Mouse (Mus musculus) forebrain, embryonic 14.5 days (tissue): ENCODE measurements around the gene Il4i1. TPM values are rescaled to one million over a fixed set of nuclear protein-coding genes. Genes with fewer than 3 reads are reported as not detected.

ENCODE experiments used
- ATAC-seq: fragments of 200-750 bp; cut with Nextera tagmentation; 2 replicates; pipeline ENCODE4 v1.8.0; 2017; ENCODE audit warnings: mild to moderate bottlenecking, moderate library complexity
- DNase-seq: peaks from one replicate; pipeline ENCODE4 v3.0.0-alpha.2; 2015; ENCODE audit warnings: low spot score
- H3K27ac ChIP-seq: fragments of 300-500 bp; sonication (generic); 2 replicates; pipeline ENCODE4 v1.5.1; 2014; ENCODE audit warnings: low read depth, mild to moderate bottlenecking, control low read depth, low read length, moderate library complexity
- H3K27me3 ChIP-seq: fragments of 300-500 bp; sonication (generic); replicated peaks from 2 replicates; pipeline ENCODE4 v1.6.1; 2014; ENCODE audit warnings: low read length, control low read depth, mixed read lengths; ENCODE audit not compliant: control insufficient read depth, insufficient read depth
- H3K36me3 ChIP-seq: fragments of 300-500 bp; sonication (generic); 2 replicates; pipeline ENCODE4 v1.6.1; 2014; ENCODE audit warnings: low read length, control low read depth; ENCODE audit not compliant: control insufficient read depth, insufficient read depth
- H3K4me1 ChIP-seq: fragments of 300-500 bp; sonication (generic); 2 replicates; pipeline ENCODE4 v1.6.1; 2014; ENCODE audit warnings: antibody characterized with exemption, low read length, control low read depth; ENCODE audit not compliant: control insufficient read depth, insufficient read depth
- H3K4me2 ChIP-seq: fragments of 300-500 bp; sonication (generic); 2 replicates; pipeline ENCODE4 v1.6.1; 2014; ENCODE audit warnings: mild to moderate bottlenecking, control low read depth, low read length
- H3K4me3 ChIP-seq: fragments of 300-500 bp; sonication (generic); 2 replicates; pipeline ENCODE4 v1.5.1; 2014; ENCODE audit warnings: low read depth, low read length, control low read depth
- H3K9ac ChIP-seq: fragments of 300-500 bp; sonication (generic); 2 replicates; pipeline ENCODE4 v1.6.1; 2014; ENCODE audit warnings: mild to moderate bottlenecking, low read length, control low read depth, moderate library complexity
- H3K9me3 ChIP-seq: fragments of 300-500 bp; sonication (generic); replicated peaks from 2 replicates; pipeline ENCODE4 v1.6.1; 2016; ENCODE audit warnings: low read length, control low read depth, mixed read lengths; ENCODE audit not compliant: control insufficient read depth
- WGBS: fragments of 180-500 bp; shearing (Covaris S2); extraction: QIAGEN DNeasy Blood & Tissue Kit; methylation state at CpG from one replicate; pipeline ENCODE4 v1.1.7; 2014; 5-methylcytosine and 5-hydroxymethylcytosine counted together
- microRNA counts: library from miRNA; unstranded; fragments of <30 nt; microRNA quantifications from one replicate; lab custom pipeline; 2016
- microRNA-seq: library from miRNA; unstranded; fragments of <30 nt; microRNA quantifications from one replicate; pipeline ENCODE4, GENCODE M21; 2016
- polyA plus RNA-seq: library from polyadenylated mRNA; unstranded; fragments of >200 nt; fragmentation: Nextera tagmentation; extraction: Ambion mirVana; gene quantifications from 2 replicates; pipeline ENCODE4 v1.2.1, GENCODE M21; 2014

Gene Il4i1
- polyA plus RNA-seq, 1 experiment from 2014 or later: 1.0 TPM

DNA sequence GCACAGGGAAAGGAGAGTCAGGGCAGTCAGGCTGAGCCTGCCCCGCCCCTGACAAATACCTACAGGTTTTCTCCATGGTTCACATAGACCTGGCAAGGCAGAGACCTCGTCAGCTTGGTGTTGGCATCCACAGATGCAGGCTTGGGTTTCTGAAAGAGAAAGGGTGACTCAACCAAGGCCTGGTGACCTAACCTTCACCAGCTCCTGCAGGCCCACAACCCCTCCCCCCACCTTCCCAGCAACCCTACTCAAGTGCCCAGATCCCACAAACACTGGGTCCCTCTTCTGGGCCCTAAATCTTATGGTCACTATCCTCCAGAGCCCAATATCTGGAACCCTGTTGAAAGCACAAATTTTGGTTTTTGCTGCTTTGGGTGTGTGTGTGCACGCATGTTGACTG is 66.8 kb downstream of the Il4i1 start:
- Histone ChIP-seq H3K36me3 (peaks cover 94% of the 10 kb centered on the region), H3K4me3 (no peak overlapping the region)
- 100% methylated on average over 3 of the region's 3 CpGs for WGBS

DNA sequence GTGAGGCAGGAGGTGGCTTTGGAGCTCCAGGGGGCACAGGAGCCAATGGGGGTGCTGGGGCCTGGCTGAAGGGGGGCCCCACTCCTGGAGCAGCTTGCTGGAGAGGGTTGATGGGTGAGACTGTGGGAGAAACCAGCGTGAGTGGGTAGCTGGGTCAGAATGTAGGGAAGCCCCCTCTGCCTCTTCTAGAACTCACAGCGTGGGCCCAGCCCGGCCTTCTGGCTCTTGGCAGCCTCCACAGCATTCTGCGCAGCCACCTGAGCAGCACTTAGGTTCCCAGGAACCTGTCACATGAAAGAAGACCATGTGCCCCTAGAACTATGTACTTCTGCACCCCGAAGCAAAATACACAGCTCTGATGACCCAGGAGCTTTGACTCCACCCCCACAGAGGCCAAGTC is 68.5 kb downstream of the Il4i1 start:
- no peak overlapping the region for H3K27ac ChIP-seq
- H3K9me3 ChIP-seq: no peaks in the 10 kb centered on the region
- no peaks in the 10 kb centered on the region for H3K27me3 ChIP-seq
- H3K9ac ChIP-seq: no peak overlapping the region
- DNase-seq (no peak), ATAC-seq (no peak)
- H3K4me1 ChIP-seq: no peaks in the 10 kb centered on the region
- 92% methylated on average over 5 of the region's 5 CpGs for WGBS
- H3K36me3 ChIP-seq: peaks cover 94% of the 10 kb centered on the region
- no peak overlapping the region for H3K4me3 ChIP-seq
- no peak overlapping the region for H3K4me2 ChIP-seq

More for the DNA sequence above, 66.8 kb downstream of the Il4i1 start:
- Histone ChIP-seq H3K9ac (no peak overlapping the region), H3K4me1 (no peaks in the 10 kb centered on the region), H3K27me3 (no peaks in the 10 kb centered on the region), H3K4me2 (no peak overlapping the region), H3K27ac (no peak overlapping the region), H3K9me3 (no peaks in the 10 kb centered on the region)
- ATAC-seq: no peak
- DNase-seq: no peak

DNA sequence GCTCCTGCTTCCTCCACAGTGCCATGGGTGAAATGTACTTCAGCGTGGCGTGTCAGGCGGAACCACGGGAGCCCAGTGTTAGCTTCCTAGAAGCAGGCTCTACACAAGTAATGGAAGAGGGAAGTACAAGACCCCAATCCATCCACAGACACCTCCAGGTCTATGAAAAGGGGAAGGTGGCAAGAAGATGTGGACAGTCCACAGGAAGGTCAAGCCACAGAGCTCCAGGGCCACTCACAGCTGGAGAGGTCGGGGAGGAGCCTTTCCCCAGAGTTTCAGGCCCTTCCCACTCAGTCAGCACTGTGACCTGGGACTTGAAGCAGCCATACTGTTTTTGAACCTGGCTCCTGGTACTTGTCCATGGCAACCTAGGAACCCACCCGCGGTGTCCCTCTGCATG is 70.8 kb downstream of the Il4i1 start:
- Histone ChIP-seq H3K9me3 (no peaks in the 10 kb centered on the region), H3K27ac (no peak overlapping the region), H3K27me3 (no peaks in the 10 kb centered on the region), H3K4me2 (no peak overlapping the region), H3K9ac (no peak overlapping the region), H3K4me3 (no peak overlapping the region), H3K36me3 (peaks cover 73% of the 10 kb centered on the region), H3K4me1 (peaks cover 13% of the 10 kb centered on the region; the same call in 1 of the 2 replicates)
- 94% methylated on average over 7 of the region's 7 CpGs for WGBS
- ATAC-seq: no peak
- DNase-seq: no peak

DNA sequence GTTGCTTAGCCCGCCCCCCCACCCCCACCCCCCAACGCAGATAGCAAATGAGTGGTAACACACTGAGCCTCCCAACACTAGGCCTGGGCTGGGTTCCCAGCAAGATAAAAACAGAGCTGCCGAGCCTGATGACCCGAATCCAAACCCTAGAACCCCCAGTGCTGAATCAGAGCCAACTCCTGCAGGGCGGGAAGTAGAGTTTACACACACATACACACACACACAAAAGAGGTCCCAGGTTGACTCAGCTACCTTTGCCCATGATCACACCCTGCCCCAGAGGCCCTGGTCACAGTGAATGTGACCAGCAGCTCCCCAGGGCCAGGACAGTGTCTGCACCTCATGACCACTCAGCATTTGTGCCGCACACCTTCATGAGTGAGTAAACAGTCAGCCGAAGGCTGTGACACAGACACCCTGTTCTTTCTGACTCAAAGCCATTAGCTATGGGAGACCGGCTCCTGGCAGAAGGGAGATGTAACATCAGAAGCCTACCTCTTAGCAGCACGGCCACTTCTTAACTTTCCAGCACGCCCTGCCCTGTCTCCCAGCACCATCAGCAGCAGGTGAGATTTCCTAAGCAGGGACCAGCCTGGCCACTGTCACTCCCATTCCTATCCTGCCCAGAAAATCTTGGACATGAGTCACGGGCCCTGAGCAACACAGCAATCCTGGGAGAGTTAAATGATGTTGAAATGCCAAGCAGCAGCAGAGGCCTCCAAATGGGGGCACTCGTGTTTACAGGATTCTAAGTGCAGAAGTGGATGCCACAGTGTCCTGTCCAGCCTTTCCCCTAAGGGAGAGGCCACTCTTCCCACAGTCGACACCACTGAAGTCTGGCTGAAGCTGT is 72.3 kb downstream of the Il4i1 start:
- Histone ChIP-seq H3K27ac (no peak overlapping the region), H3K4me2 (no peak overlapping the region), H3K36me3 (peaks cover 58% of the 10 kb centered on the region), H3K4me1 (peaks cover 19% of the 10 kb centered on the region), H3K27me3 (no peaks in the 10 kb centered on the region), H3K4me3 (no peak overlapping the region), H3K9ac (no peak overlapping the region; the same call in 1 of the 2 replicates), H3K9me3 (no peaks in the 10 kb centered on the region)
- DNase-seq (no peak), ATAC-seq (no peak)
- 84% methylated on average over 13 of the region's 13 CpGs for WGBS

DNA sequence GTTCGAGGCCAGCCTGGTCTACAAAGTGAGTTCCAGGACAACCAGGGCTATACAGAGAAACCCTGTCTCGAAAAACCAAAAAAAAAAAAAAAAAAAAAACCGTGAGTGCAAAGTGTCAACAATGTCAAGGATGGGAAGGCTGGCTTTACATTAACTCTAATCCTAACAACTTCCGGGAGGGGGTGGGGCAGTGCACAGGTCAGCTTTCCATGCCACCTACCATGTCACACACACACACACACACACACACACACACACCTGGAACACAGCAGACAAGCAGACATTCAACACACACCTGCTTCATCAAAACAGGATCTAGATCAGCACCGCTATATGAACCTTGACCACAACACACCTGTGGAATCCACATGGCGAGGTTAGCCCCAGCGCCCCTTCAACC is 74.0 kb downstream of the Il4i1 start:
- Histone ChIP-seq H3K27ac (no peak overlapping the region), H3K9ac (peak overlapping the region; percentile 91; the same call in 1 of the 2 replicates), H3K4me3 (peak overlapping the region; percentile 87; the same call in 1 of the 2 replicates)

More for the DNA sequence above, 74.0 kb downstream of the Il4i1 start:
- Histone ChIP-seq H3K36me3 (peaks cover 44% of the 10 kb centered on the region), H3K4me1 (peaks cover 30% of the 10 kb centered on the region), H3K27me3 (no peaks in the 10 kb centered on the region), H3K4me2 (peak overlapping the region; percentile 94), H3K9me3 (no peaks in the 10 kb centered on the region)
- WGBS: 91% methylated on average over 6 of the region's 7 CpGs
- DNase-seq (no peak), ATAC-seq (no peak)

MicroRNAs within 50 kb of the gene (microRNA counts, 519-probe panel; counts per million panel counts)
- not detected for microRNA mmu-miR-707 (lab: Ali Mortazavi, UCI)

Small RNA genes lying within 50 kb of the gene (microRNA-seq; reads per million reads assigned to microRNA genes)
- gene Mir707: not detected

Other genes starting within 250 kb of the Il4i1 start
- gene Napsa, start 244.0 kb upstream of the Il4i1 start, polyA plus RNA-seq: 0.74 and 0.79 TPM in 2 replicates
- 2.1 and 2.2 TPM in 2 replicates for gene Kcnc3, start 225.7 kb upstream of the Il4i1 start, polyA plus RNA-seq
- gene Myh14, start 145.5 kb upstream of the Il4i1 start, polyA plus RNA-seq: 0.74 and 1.1 TPM in 2 replicates
- gene Izumo2, start 107.6 kb upstream of the Il4i1 start, polyA plus RNA-seq: not detected in 2 replicates
- gene Vrk3, start 68.0 kb upstream of the Il4i1 start, polyA plus RNA-seq: 32.0 and 33.5 TPM in 2 replicates
- 1.2 and 1.3 TPM in 2 replicates for gene Zfp473, start 65.3 kb upstream of the Il4i1 start, polyA plus RNA-seq
- gene Nup62, start 299 bp upstream of the Il4i1 start, polyA plus RNA-seq: 40.4 and 43.6 TPM in 2 replicates
- gene Atf5, start 271 bp downstream of the Il4i1 start, polyA plus RNA-seq: 4.2 and 4.7 TPM in 2 replicates
- gene Akt1s1, start 32.6 kb downstream of the Il4i1 start, polyA plus RNA-seq: 70.4 and 75.4 TPM in 2 replicates
- gene Tbc1d17, start 32.7 kb downstream of the Il4i1 start, polyA plus RNA-seq: 79.6 and 105 TPM in 2 replicates
- gene Pnkp, start 40.8 kb downstream of the Il4i1 start, polyA plus RNA-seq: 30.0 and 31.7 TPM in 2 replicates
- gene Ptov1, start 53.4 kb downstream of the Il4i1 start, polyA plus RNA-seq: 447 and 458 TPM in 2 replicates
- 75.4 and 94.0 TPM in 2 replicates for gene Med25, start 76.3 kb downstream of the Il4i1 start, polyA plus RNA-seq
- gene Fuz, start 79.7 kb downstream of the Il4i1 start, polyA plus RNA-seq: 18.2 and 18.3 TPM in 2 replicates
- 85.6 and 99.3 TPM in 2 replicates for gene Ap2a1, start 113.1 kb downstream of the Il4i1 start, polyA plus RNA-seq
- gene Tsks, start 126.8 kb downstream of the Il4i1 start, polyA plus RNA-seq: not detected in 2 replicates
- 37.3 and 41.0 TPM in 2 replicates for gene Cpt1c, start 158.5 kb downstream of the Il4i1 start, polyA plus RNA-seq
- 241 and 274 TPM in 2 replicates for gene Prmt1, start 170.2 kb downstream of the Il4i1 start, polyA plus RNA-seq
- gene Irf3, start 181.3 kb downstream of the Il4i1 start, polyA plus RNA-seq: 52.7 and 60.6 TPM in 2 replicates
- 20.0 and 23.4 TPM in 2 replicates for gene Bcl2l12, start 182.3 kb downstream of the Il4i1 start, polyA plus RNA-seq
- gene Scaf1, start 200.0 kb downstream of the Il4i1 start, polyA plus RNA-seq: 40.5 and 47.8 TPM in 2 replicates
- gene Rras, start 201.6 kb downstream of the Il4i1 start, polyA plus RNA-seq: 11.4 and 14.7 TPM in 2 replicates
- gene Prr12, start 236.5 kb downstream of the Il4i1 start, polyA plus RNA-seq: 13.6 and 16.0 TPM in 2 replicates
- gene Nosip, start 246.0 kb downstream of the Il4i1 start, polyA plus RNA-seq: 70.4 and 71.8 TPM in 2 replicates
- 12.0 and 13.4 TPM in 2 replicates for gene Prrg2, start 246.3 kb downstream of the Il4i1 start, polyA plus RNA-seq